Mouse (Mus musculus): Measurements from ENCODE around the gene Olfr963.

DNA sequence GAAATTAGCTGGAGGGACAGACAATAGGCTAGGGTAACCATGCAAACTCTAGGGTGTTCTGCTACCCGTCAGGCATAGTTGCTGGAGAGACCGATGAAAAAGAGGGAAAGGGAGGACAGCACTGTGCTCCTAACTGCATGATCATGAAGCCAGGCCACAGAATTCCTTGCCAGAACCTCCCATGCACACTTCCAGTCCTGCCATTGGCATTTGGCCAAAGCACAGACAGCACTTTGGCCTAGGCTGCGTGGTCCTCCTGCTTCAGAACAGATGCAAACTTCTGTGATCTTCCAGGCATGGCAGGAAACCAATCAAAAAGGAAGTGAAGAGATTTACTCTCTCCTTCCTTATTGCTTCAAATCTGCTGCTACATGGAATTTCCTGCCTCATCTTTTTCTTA lies 42.0 kb downstream of the Olfr963 start:
- TF ChIP-seq CTCF (IDR thresholded peaks at IDR 0.05; ENCODE audit: extremely low read depth, insufficient read depth, low read length) (no peak), POLR2A (IDR thresholded peaks at IDR 0.05; ENCODE audit: extremely low read depth, insufficient read depth, low read length) (no peak)

Measured in cortical plate, adult 2 months (tissue).